Mouse (Mus musculus): ENCODE results near the gene Zfp51. TPM values are rescaled to one million over a fixed set of nuclear protein-coding genes. Genes with fewer than 3 reads are reported as not detected.
"Not testable (repeated sequence)": the region's sequence is repeated elsewhere in the genome, so short reads cannot be mapped to it uniquely, and the experiment has no call there.

Gene Zfp51
- polyA plus RNA-seq, 2 experiments = 2.3 to 6.9 TPM

DNA sequence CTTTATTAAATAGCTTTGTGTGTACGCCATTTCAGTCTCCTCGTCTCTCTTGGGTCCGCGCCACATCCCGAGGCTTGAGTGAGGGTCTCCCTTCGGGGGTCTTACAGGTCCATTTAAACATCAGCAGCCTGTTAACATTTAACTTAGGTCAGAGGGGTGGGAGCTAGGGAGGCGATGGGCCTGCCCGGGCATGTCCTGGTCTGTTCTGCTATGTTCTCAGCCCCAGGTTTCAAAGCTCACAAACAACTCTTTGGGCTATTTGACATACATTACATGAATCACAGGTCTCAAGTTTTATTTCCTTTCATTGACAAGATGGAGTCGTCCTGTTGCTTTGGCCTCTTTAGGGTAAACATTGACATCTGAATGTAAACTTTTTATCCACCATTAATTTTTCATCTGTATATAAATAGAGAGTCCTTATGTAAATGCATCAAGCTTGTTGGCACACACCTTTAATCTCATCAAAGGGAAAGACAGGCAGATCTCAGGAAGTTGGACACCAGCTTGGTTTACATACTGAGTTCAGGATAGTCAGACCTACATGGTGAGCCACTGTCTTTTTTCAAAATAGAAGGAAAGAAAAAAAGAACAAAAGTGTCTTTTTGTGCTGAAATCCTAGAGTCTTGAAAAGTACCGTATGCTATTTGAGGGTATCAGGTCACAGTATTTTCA lies 28.1 kb downstream of the Zfp51 start:
- H3K4me2 ChIP-seq (ENCODE audit: low read depth); ATAC-seq (ENCODE audit: insufficient read depth); H3K9me3 ChIP-seq (ENCODE audit: control insufficient read depth, low read length); H3K36me3 ChIP-seq (replicated peaks; ENCODE audit: control insufficient read depth, insufficient read depth, low read depth); DNase-seq (ENCODE audit: low read depth in 3 of 3, low spot score in 3 of 3); H3K9ac ChIP-seq (replicated peaks); H3K27me3 ChIP-seq (ENCODE audit: control insufficient read depth, insufficient read depth, low read length); H3K4me1 ChIP-seq (replicated peaks; ENCODE audit: control insufficient read depth in 2 of 2, insufficient read depth in 2 of 2, low read length in 1 of 2); H3K4me3 ChIP-seq (ENCODE audit: insufficient read depth in 1 of 2, low read depth in 2 of 2, low read length in 2 of 2); H3K27ac ChIP-seq: not testable (repeated sequence)
- 51% methylated on average over 8 of the region's 10 CpGs for WGBS (ENCODE audit: insufficient replicate concordance)

DNA sequence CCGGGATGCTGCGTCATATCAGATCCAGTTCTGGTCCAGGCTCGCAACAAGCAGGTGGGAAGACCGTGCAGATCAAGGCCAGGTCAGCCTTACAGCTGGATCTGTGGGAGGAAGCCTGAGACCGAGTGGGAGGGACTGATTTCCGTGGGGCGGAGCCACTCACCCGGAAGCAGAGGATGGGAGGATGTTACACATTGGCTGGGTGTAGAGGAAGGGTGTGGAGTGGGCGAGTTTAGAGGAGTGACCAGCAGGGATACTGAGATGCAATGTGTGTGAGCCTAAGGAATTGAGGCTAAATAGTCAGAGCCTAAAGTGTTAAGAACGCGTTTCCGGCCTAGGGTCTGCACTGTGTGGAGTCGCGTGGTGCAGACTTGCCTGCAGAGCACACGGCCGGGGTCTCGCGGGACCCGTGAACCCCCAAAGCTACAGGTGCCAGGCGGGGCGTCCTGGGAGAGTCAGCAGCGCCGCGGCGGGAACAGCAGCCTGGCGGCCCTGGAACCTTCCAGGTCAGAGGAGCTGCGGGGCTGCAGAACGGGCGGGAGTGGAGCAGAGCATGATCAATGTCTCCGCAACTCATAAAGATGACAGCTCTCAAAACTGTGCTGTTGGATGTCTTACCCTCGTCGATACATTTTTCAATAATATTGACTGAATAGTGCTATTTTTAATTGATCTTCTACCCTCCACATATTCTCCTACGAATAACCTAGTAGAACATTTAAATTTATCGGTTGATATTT lies 38.8 kb downstream of the Zfp51 start, which contains the start of gene Zfp53:
Gene Zfp53 (plus strand): TSS at position 239 of the 740 bp plus-strand sequence.
- peak within 1 kb of the TSS; percentile 76 to 86 for H3K4me3 ChIP-seq (ENCODE audit: insufficient read depth in 1 of 2, low read depth in 2 of 2, low read length in 2 of 2)

DNA sequence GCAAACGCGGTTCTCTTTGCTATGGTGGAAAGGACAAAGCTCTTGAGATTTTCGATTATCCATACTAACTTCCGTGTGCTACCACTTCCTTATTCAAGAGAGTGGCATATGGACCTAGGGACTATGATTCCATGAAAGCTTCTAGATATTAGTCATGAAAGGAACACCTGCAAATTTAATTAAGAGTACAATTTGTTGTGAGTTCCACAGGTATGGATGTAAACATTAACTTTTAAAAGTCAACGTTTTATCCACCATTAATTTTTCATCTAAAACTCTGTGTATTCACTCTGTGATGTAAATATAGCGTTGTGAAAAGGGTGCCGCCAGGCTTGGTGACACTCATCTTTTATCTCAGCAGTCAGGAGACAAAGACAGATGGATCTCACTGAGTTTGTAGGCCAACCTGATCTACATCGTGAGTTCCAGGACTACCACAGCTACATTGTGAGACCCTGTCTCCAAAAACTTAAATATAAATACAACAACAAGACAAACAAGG lies 39.4 kb downstream of the Zfp51 start:
- H3K9ac ChIP-seq (replicated peaks) = peak overlapping the region; percentile 82
- ATAC-seq (ENCODE audit: insufficient read depth) (no peak), DNase-seq (ENCODE audit: low read depth in 3 of 3, low spot score in 3 of 3) (no peak)
- H3K4me1 ChIP-seq (replicated peaks; ENCODE audit: control insufficient read depth in 2 of 2, insufficient read depth in 2 of 2, low read length in 1 of 2) = peaks cover 5 to 8% of the 10 kb centered on the region in 2 experiments
- no peak for TF ChIP-seq EP300 (IDR thresholded peaks at IDR 0.05; ENCODE audit: low read depth)
- TF ChIP-seq CTCF (IDR thresholded peaks at IDR 0.05; ENCODE audit: low read depth) = no peak
- H3K27me3 ChIP-seq (ENCODE audit: control insufficient read depth, insufficient read depth, low read length) = no peaks in the 10 kb centered on the region
- H3K9me3 ChIP-seq (ENCODE audit: control insufficient read depth, low read length) = no peaks in the 10 kb centered on the region
- H3K4me2 ChIP-seq (ENCODE audit: low read depth) = peak overlapping the region; percentile 76
- WGBS (ENCODE audit: insufficient replicate concordance) = 3% methylated on average over 8 of the region's 8 CpGs
- H3K27ac ChIP-seq = no peak overlapping the region; the same call in 1 of the 2 replicates
- H3K36me3 ChIP-seq (replicated peaks; ENCODE audit: control insufficient read depth, insufficient read depth, low read depth) = no peaks in the 10 kb centered on the region
- H3K4me3 ChIP-seq (ENCODE audit: insufficient read depth in 1 of 2, low read depth in 2 of 2, low read length in 2 of 2) = peak overlapping the region; percentile 76 to 86

More for the DNA sequence above, 38.8 kb downstream of the Zfp51 start, which contains the start of gene Zfp53:
- TF ChIP-seq EP300 (IDR thresholded peaks at IDR 0.05; ENCODE audit: low read depth) (no peak), CTCF (IDR thresholded peaks at IDR 0.05; ENCODE audit: low read depth) (peak; percentile 27; the same call in 1 of the 2 replicates)
- Histone ChIP-seq H3K9me3 (ENCODE audit: control insufficient read depth, low read length) (no peaks in the 10 kb centered on the region), H3K27me3 (ENCODE audit: control insufficient read depth, insufficient read depth, low read length) (no peaks in the 10 kb centered on the region), H3K4me1 (replicated peaks; ENCODE audit: control insufficient read depth in 2 of 2, insufficient read depth in 2 of 2, low read length in 1 of 2) (peaks cover 5 to 8% of the 10 kb centered on the region in 2 experiments), H3K9ac (replicated peaks) (peak within 1 kb of the TSS; percentile 82), H3K27ac (no peak within 1 kb of the TSS; the same call in none of the 2 replicates), H3K36me3 (replicated peaks; ENCODE audit: control insufficient read depth, insufficient read depth, low read depth) (no peaks in the 10 kb centered on the region), H3K4me2 (ENCODE audit: low read depth) (peak within 1 kb of the TSS; percentile 76)
- ATAC-seq (ENCODE audit: insufficient read depth) (peak; percentile 99), DNase-seq (ENCODE audit: low read depth in 3 of 3, low spot score in 3 of 3) (peak; percentile 68 to 75 (median 71))
- WGBS (ENCODE audit: insufficient replicate concordance) = under 1% methylated on average over 34 of the region's 34 CpGs

DNA sequence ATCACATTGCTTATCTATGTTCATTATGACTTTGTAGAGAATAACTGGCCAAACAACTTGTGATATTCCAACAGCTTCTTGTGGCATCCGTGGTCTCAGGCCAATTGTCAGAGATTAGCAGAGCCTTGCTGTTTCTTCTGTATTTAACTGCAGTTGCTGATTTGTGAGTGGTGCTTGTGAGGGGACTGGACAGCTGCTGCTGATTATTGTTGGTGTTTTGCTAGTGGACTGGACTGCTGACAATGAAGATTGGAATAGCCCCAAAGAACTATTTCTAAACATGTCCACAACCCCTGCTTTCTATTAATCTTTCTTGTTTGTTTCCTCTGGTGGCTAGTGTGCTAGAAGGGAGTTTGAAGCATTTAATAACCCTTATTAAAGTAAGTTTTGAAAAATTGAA lies 51.2 kb downstream of the Zfp51 start:
- no peak overlapping the region for H3K4me2 ChIP-seq (ENCODE audit: low read depth)
- WGBS (ENCODE audit: insufficient replicate concordance) = 30% methylated on average over 1 of the region's 1 CpGs

DNA sequence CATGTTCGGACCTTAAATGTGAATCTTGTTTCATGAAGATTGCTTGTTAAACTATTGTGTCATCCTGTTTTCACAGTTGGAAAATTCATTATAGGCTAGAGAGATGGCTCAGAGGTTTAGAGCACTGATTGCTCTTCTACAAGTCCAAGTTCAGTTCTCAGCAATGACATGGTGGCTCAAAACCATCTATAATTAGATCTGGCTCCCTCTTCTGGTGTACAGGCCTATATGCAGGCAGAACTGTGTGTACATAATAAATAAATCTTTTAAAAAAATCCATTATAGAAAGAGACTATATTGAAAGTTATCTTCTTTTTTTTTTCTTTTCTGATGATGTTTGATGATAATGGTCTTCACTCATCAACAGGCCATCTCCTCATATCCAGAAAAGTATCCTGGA lies 54.4 kb downstream of the Zfp51 start:
- H3K4me2 ChIP-seq (ENCODE audit: low read depth) = no peak overlapping the region
- no peak for ATAC-seq (ENCODE audit: insufficient read depth)

More for the DNA sequence above, 51.2 kb downstream of the Zfp51 start:
- Histone ChIP-seq H3K9ac (replicated peaks) (no peak overlapping the region), H3K4me1 (replicated peaks; ENCODE audit: control insufficient read depth in 2 of 2, insufficient read depth in 2 of 2, low read length in 1 of 2) (no peaks in the 10 kb centered on the region), H3K27ac (no peak overlapping the region), H3K4me3 (ENCODE audit: insufficient read depth in 1 of 2, low read depth in 2 of 2, low read length in 2 of 2) (no peak overlapping the region), H3K36me3 (replicated peaks; ENCODE audit: control insufficient read depth, insufficient read depth, low read depth) (no peaks in the 10 kb centered on the region; the same call in 1 of the 2 replicates), H3K27me3 (ENCODE audit: control insufficient read depth, insufficient read depth, low read length) (no peaks in the 10 kb centered on the region), H3K9me3 (ENCODE audit: control insufficient read depth, low read length) (no peaks in the 10 kb centered on the region)
- TF ChIP-seq CTCF (IDR thresholded peaks at IDR 0.05; ENCODE audit: low read depth) = no peak
- no peak for TF ChIP-seq EP300 (IDR thresholded peaks at IDR 0.05; ENCODE audit: low read depth)
- DNase-seq (ENCODE audit: low read depth in 3 of 3, low spot score in 3 of 3) = no peak
- no peak for ATAC-seq (ENCODE audit: insufficient read depth)

More for the DNA sequence above, 54.4 kb downstream of the Zfp51 start:
- H3K9me3 ChIP-seq (ENCODE audit: control insufficient read depth, low read length) = no peaks in the 10 kb centered on the region
- no peak overlapping the region for H3K4me3 ChIP-seq (ENCODE audit: insufficient read depth in 1 of 2, low read depth in 2 of 2, low read length in 2 of 2)
- H3K27me3 ChIP-seq (ENCODE audit: control insufficient read depth, insufficient read depth, low read length) = no peaks in the 10 kb centered on the region
- no peak overlapping the region for H3K27ac ChIP-seq
- H3K4me1 ChIP-seq (replicated peaks; ENCODE audit: control insufficient read depth in 2 of 2, insufficient read depth in 2 of 2, low read length in 1 of 2) = no peaks in the 10 kb centered on the region
- WGBS (ENCODE audit: insufficient replicate concordance) = 85% methylated on average over 1 of the region's 1 CpGs
- no peak for DNase-seq (ENCODE audit: low read depth in 3 of 3, low spot score in 3 of 3)
- TF ChIP-seq CTCF (IDR thresholded peaks at IDR 0.05; ENCODE audit: low read depth) (peak; percentile 12; the same call in 1 of the 2 replicates), EP300 (IDR thresholded peaks at IDR 0.05; ENCODE audit: low read depth) (no peak)
- H3K9ac ChIP-seq (replicated peaks) = no peak overlapping the region
- no peaks in the 10 kb centered on the region; the same call in 1 of the 2 replicates for H3K36me3 ChIP-seq (replicated peaks; ENCODE audit: control insufficient read depth, insufficient read depth, low read depth)

All from liver, embryonic 14.5 days (tissue).